Comparison of ENCODE assay signal across 23 mouse cellular contexts in the genomic region with DNA sequence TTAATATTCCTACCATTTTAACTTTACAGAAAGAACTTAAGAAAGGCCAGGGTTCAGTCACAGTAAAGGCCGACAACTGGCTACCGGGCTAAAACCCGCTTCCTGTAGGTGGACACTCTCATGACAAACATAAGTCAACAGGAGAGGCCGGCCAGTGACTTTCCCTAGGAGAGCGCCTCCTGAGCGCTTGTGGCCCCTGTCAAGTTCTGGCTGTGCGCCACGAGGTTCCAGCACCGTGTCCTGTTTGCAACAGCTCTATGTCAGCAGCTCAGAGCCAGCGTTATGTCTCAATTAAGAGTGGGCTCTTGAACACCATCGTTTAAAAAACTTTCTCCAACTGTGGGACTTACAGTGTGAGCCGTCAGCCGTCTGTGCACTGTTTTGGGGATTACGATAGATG. TPM values are rescaled to one million over a fixed set of nuclear protein-coding genes. Genes with fewer than 3 reads are reported as not detected.
"Had no signal": no experiment of that assay in that cellular context is flagged by ENCODE, and none has a peak within 500 bp of the region (broad histone marks: within the 10 kb centered on the region; RNA-seq: fewer than 3 reads in every experiment).

No protein-coding gene starts in this region.

- H3K27ac ChIP-seq: kidney, postnatal 0 days; limb, embryonic 12.5 days; limb, embryonic 15.5 days; liver, embryonic 13.5 days; midbrain, embryonic 10.5 days; midbrain, embryonic 13.5 days; neural tube, embryonic 13.5 days; stomach, embryonic 15.5 days had no signal

- ATAC-seq: intestine, postnatal 0 days; midbrain, embryonic 13.5 days; midbrain, embryonic 16.5 days had no signal

- H3K9ac ChIP-seq: limb, embryonic 12.5 days; limb, embryonic 15.5 days; liver, embryonic 13.5 days; midbrain, embryonic 13.5 days; neural tube, embryonic 13.5 days; stomach, embryonic 15.5 days had no signal

- H3K4me3 ChIP-seq: limb, embryonic 12.5 days; limb, embryonic 15.5 days; liver, embryonic 13.5 days; megakaryocyte, embryonic 14.5 days; midbrain, embryonic 10.5 days; midbrain, embryonic 13.5 days; myocyte; neural tube, embryonic 13.5 days; stomach, embryonic 15.5 days had no signal

- H3K4me2 ChIP-seq: limb, embryonic 12.5 days; limb, embryonic 15.5 days; liver, embryonic 13.5 days; midbrain, embryonic 13.5 days; neural tube, embryonic 13.5 days; stomach, embryonic 15.5 days had no signal

- H3K27me3 ChIP-seq: limb, embryonic 12.5 days; limb, embryonic 15.5 days; liver, embryonic 13.5 days; megakaryocyte, embryonic 14.5 days; midbrain, embryonic 13.5 days; neural tube, embryonic 13.5 days; stomach, embryonic 15.5 days had no signal

- H3K9me3 ChIP-seq: limb, embryonic 12.5 days; limb, embryonic 15.5 days; liver, embryonic 13.5 days; megakaryocyte, embryonic 14.5 days; midbrain, embryonic 10.5 days; midbrain, embryonic 13.5 days; neural tube, embryonic 13.5 days; stomach, embryonic 15.5 days had no signal

- DNase-seq: kidney, adult 2 months; kidney, postnatal 36 days; left cerebral cortex, postnatal 4 days; liver, embryonic 13.5 days; retina, postnatal 1 day; right cerebral cortex, postnatal 25 days; spleen, adult 18-20 months; thymus, postnatal 25 days had no signal

RNA-seq across cellular contexts. Expression of a gene that starts 15.1 kb away (rescaled TPM):
- total RNA-seq: monocyte, adult 5-6 weeks; neutrophil, adult 5-6 weeks had no signal

RNA-seq across cellular contexts. Expression of a gene that starts 25.5 kb away (rescaled TPM):
- total RNA-seq: layer of hippocampus, adult 18-20 months; monocyte, adult 5-6 weeks had no signal
- polyA plus RNA-seq: kidney, embryonic 14.5 days; liver, embryonic 13.5 days; midbrain, embryonic 10.5 days; midbrain, embryonic 13.5 days; myocyte; neural tube, embryonic 13.5 days had no signal
